Mouse (Mus musculus): ENCODE results near the gene Adsl. TPM values are rescaled to one million over a fixed set of nuclear protein-coding genes. Genes with fewer than 3 reads are reported as not detected.
"Not testable (repeated sequence)": the region's sequence is repeated elsewhere in the genome, so short reads cannot be mapped to it uniquely, and the experiment has no call there.

Gene Adsl
- 141 and 197 TPM in 2 replicates for polyA plus RNA-seq (2014; fragmentation: Nextera tagmentation; extraction: Ambion mirVana)

GRCm38 (mm10) chr15:80948145-80949135 lies at the start of gene Adsl:
Adsl (plus strand) TSS chr15:80948490.
- no peaks in the 10 kb centered on the region for H3K27me3 ChIP-seq (ENCODE audit: control insufficient read depth, insufficient read depth, low read length)
- H3K9me3 ChIP-seq (ENCODE audit: control insufficient read depth, low read length): no peaks in the 10 kb centered on the region
- peak within 1 kb of the TSS; percentile 70 for H3K9ac ChIP-seq (ENCODE audit: low read depth, low read length)
- WGBS: under 1% methylated on average over 63 of the region's 63 CpGs
- peak; percentile 92 for ATAC-seq (ENCODE audit: low FRiP score, low TSS enrichment)
- peaks cover 14% of the 10 kb centered on the region for H3K4me1 ChIP-seq (ENCODE audit: control insufficient read depth, insufficient read depth, low read length)
- H3K27ac ChIP-seq (ENCODE audit: low read depth, low read length): peak within 1 kb of the TSS; percentile 49
- H3K4me3 ChIP-seq (ENCODE audit: low read length): peak within 1 kb of the TSS; percentile 85
- H3K4me2 ChIP-seq (replicated peaks; ENCODE audit: low read depth, low read length): peak within 1 kb of the TSS; percentile 78
- H3K36me3 ChIP-seq (ENCODE audit: control insufficient read depth, insufficient read depth, low read length): peaks cover 19% of the 10 kb centered on the region

GRCm38 (mm10) chr15:80899806-80900205 lies 48.5 kb upstream of the Adsl start:
- H3K4me1 ChIP-seq (ENCODE audit: control insufficient read depth, insufficient read depth, low read length): no peaks in the 10 kb centered on the region
- H3K9ac ChIP-seq (ENCODE audit: low read depth, low read length): no peak overlapping the region
- 91% methylated on average over 2 of the region's 2 CpGs for WGBS
- H3K9me3 ChIP-seq (ENCODE audit: control insufficient read depth, low read length): no peaks in the 10 kb centered on the region
- H3K4me3 ChIP-seq (ENCODE audit: low read length): no peak overlapping the region
- H3K36me3 ChIP-seq (ENCODE audit: control insufficient read depth, insufficient read depth, low read length): peaks cover 81% of the 10 kb centered on the region
- no peaks in the 10 kb centered on the region for H3K27me3 ChIP-seq (ENCODE audit: control insufficient read depth, insufficient read depth, low read length)
- H3K27ac ChIP-seq (ENCODE audit: low read depth, low read length): no peak overlapping the region
- H3K4me2 ChIP-seq (replicated peaks; ENCODE audit: low read depth, low read length): no peak overlapping the region
- ATAC-seq (ENCODE audit: low FRiP score, low TSS enrichment): no peak

- no peak for ATAC-seq (ENCODE audit: low FRiP score, low TSS enrichment)
- Histone ChIP-seq H3K36me3 (ENCODE audit: control insufficient read depth, insufficient read depth, low read length) (peaks cover 78% of the 10 kb centered on the region), H3K4me1 (ENCODE audit: control insufficient read depth, insufficient read depth, low read length) (no peaks in the 10 kb centered on the region), H3K4me3 (ENCODE audit: low read length) (no peak overlapping the region), H3K27me3 (ENCODE audit: control insufficient read depth, insufficient read depth, low read length) (no peaks in the 10 kb centered on the region), H3K9ac (ENCODE audit: low read depth, low read length) (no peak overlapping the region), H3K27ac (ENCODE audit: low read depth, low read length) (no peak overlapping the region), H3K4me2 (replicated peaks; ENCODE audit: low read depth, low read length) (no peak overlapping the region), H3K9me3 (ENCODE audit: control insufficient read depth, low read length) (no peaks in the 10 kb centered on the region)
- 89% methylated on average over 6 of the region's 6 CpGs for WGBS
Measured at GRCm38 (mm10) chr15:80901806-80902513, 46.3 kb upstream of the Adsl start.

- not testable (repeated sequence) for H3K4me2 ChIP-seq (replicated peaks; ENCODE audit: low read depth, low read length); H3K4me3 ChIP-seq (ENCODE audit: low read length); H3K27ac ChIP-seq (ENCODE audit: low read depth, low read length); ATAC-seq (ENCODE audit: low FRiP score, low TSS enrichment); H3K27me3 ChIP-seq (ENCODE audit: control insufficient read depth, insufficient read depth, low read length); H3K9me3 ChIP-seq (ENCODE audit: control insufficient read depth, low read length); H3K9ac ChIP-seq (ENCODE audit: low read depth, low read length); H3K4me1 ChIP-seq (ENCODE audit: control insufficient read depth, insufficient read depth, low read length)
- H3K36me3 ChIP-seq (ENCODE audit: control insufficient read depth, insufficient read depth, low read length): peaks cover 65% of the 10 kb centered on the region
- 92% methylated on average over 6 of the region's 6 CpGs for WGBS
Measured at GRCm38 (mm10) chr15:80904776-80905175, 43.5 kb upstream of the Adsl start.

- no peak overlapping the region for H3K27ac ChIP-seq (ENCODE audit: low read depth, low read length)
- H3K4me1 ChIP-seq (ENCODE audit: control insufficient read depth, insufficient read depth, low read length): no peaks in the 10 kb centered on the region
- H3K9ac ChIP-seq (ENCODE audit: low read depth, low read length): no peak overlapping the region
- peaks cover 66% of the 10 kb centered on the region for H3K36me3 ChIP-seq (ENCODE audit: control insufficient read depth, insufficient read depth, low read length)
- no peaks in the 10 kb centered on the region for H3K27me3 ChIP-seq (ENCODE audit: control insufficient read depth, insufficient read depth, low read length)
- H3K4me3 ChIP-seq (ENCODE audit: low read length): no peak overlapping the region
- H3K9me3 ChIP-seq (ENCODE audit: control insufficient read depth, low read length): no peaks in the 10 kb centered on the region
- ATAC-seq (ENCODE audit: low FRiP score, low TSS enrichment): no peak
- 89% methylated on average over 3 of the region's 3 CpGs for WGBS
- no peak overlapping the region for H3K4me2 ChIP-seq (replicated peaks; ENCODE audit: low read depth, low read length)
Measured at GRCm38 (mm10) chr15:80910183-80910582, 38.1 kb upstream of the Adsl start.

GRCm38 (mm10) chr15:80910790-80911531 lies 37.3 kb upstream of the Adsl start:
- no peak overlapping the region for H3K27ac ChIP-seq (ENCODE audit: low read depth, low read length)
- no peak overlapping the region for H3K9ac ChIP-seq (ENCODE audit: low read depth, low read length)
- H3K36me3 ChIP-seq (ENCODE audit: control insufficient read depth, insufficient read depth, low read length): peaks cover 65% of the 10 kb centered on the region
- H3K4me3 ChIP-seq (ENCODE audit: low read length): no peak overlapping the region
- H3K9me3 ChIP-seq (ENCODE audit: control insufficient read depth, low read length): no peaks in the 10 kb centered on the region
- WGBS: 93% methylated on average over 4 of the region's 4 CpGs
- H3K4me1 ChIP-seq (ENCODE audit: control insufficient read depth, insufficient read depth, low read length): no peaks in the 10 kb centered on the region
- no peak for ATAC-seq (ENCODE audit: low FRiP score, low TSS enrichment)
- no peaks in the 10 kb centered on the region for H3K27me3 ChIP-seq (ENCODE audit: control insufficient read depth, insufficient read depth, low read length)
- H3K4me2 ChIP-seq (replicated peaks; ENCODE audit: low read depth, low read length): no peak overlapping the region

- 78% methylated on average over 3 of the region's 3 CpGs for WGBS
- no peak for ATAC-seq (ENCODE audit: low FRiP score, low TSS enrichment)
- Histone ChIP-seq H3K36me3 (ENCODE audit: control insufficient read depth, insufficient read depth, low read length) (peaks cover 70% of the 10 kb centered on the region), H3K4me2 (replicated peaks; ENCODE audit: low read depth, low read length) (no peak overlapping the region), H3K9me3 (ENCODE audit: control insufficient read depth, low read length) (no peaks in the 10 kb centered on the region), H3K27ac (ENCODE audit: low read depth, low read length) (no peak overlapping the region), H3K9ac (ENCODE audit: low read depth, low read length) (no peak overlapping the region), H3K4me1 (ENCODE audit: control insufficient read depth, insufficient read depth, low read length) (no peaks in the 10 kb centered on the region), H3K4me3 (ENCODE audit: low read length) (no peak overlapping the region), H3K27me3 (ENCODE audit: control insufficient read depth, insufficient read depth, low read length) (no peaks in the 10 kb centered on the region)
Measured at GRCm38 (mm10) chr15:80912175-80912574, 36.1 kb upstream of the Adsl start.

GRCm38 (mm10) chr15:80913803-80914202 lies 34.5 kb upstream of the Adsl start:
- no peak overlapping the region for H3K27ac ChIP-seq (ENCODE audit: low read depth, low read length)
- no peak overlapping the region for H3K9ac ChIP-seq (ENCODE audit: low read depth, low read length)
- H3K4me2 ChIP-seq (replicated peaks; ENCODE audit: low read depth, low read length): no peak overlapping the region
- ATAC-seq (ENCODE audit: low FRiP score, low TSS enrichment): no peak
- H3K4me3 ChIP-seq (ENCODE audit: low read length): no peak overlapping the region
- peaks cover 77% of the 10 kb centered on the region for H3K36me3 ChIP-seq (ENCODE audit: control insufficient read depth, insufficient read depth, low read length)
- H3K9me3 ChIP-seq (ENCODE audit: control insufficient read depth, low read length): no peaks in the 10 kb centered on the region
- no peaks in the 10 kb centered on the region for H3K27me3 ChIP-seq (ENCODE audit: control insufficient read depth, insufficient read depth, low read length)
- no peaks in the 10 kb centered on the region for H3K4me1 ChIP-seq (ENCODE audit: control insufficient read depth, insufficient read depth, low read length)
- 94% methylated on average over 1 of the region's 1 CpGs for WGBS

All from kidney, embryonic 14.5 days (tissue).